Mouse (Mus musculus) testis, adult 2 months (tissue): ENCODE measurements around the gene Hist1h2bc.

Experiments
- CTCF ChIP-seq: fragments of 200-500 bp; IDR thresholded peaks from 2 replicates; pipeline ENCODE4 v1.5.1; 2012; ENCODE audit warnings: low read depth, mild to moderate bottlenecking, inconsistent platforms, low read length, moderate library complexity; ENCODE audit not compliant: control insufficient read depth, insufficient read depth, insufficient replicate concordance
- POLR2A ChIP-seq: fragments of 200-500 bp; IDR thresholded peaks from 2 replicates; pipeline ENCODE4 v1.6.1; 2012; ENCODE audit warnings: low read depth, mild to moderate bottlenecking, inconsistent platforms, low read length, moderate library complexity; ENCODE audit not compliant: control insufficient read depth

- TF ChIP-seq CTCF = no peak
- no peak for TF ChIP-seq POLR2A
These were observed 58.0 kb downstream of the Hist1h2bc start for GRCm38 (mm10) chr13:23742007-23742406.
